Mouse (Mus musculus) brain, embryonic 14.5 days (tissue): ENCODE measurements at regions not wholly inside any gene's neighbourhood (a gene's known extent, or its start where the extent isn't known, plus 50 kb on each side); places are given as distances from the start of the nearest gene placed in this dataset.

Experiments used
- CTCF ChIP-seq: fragments of 200-500 bp; IDR thresholded peaks from 2 replicates; pipeline ENCODE4 v1.5.1; 2012; ENCODE audit warnings: inconsistent platforms, mild to moderate bottlenecking, moderate library complexity, borderline replicate concordance; ENCODE audit not compliant: insufficient read depth, insufficient read length; ENCODE audit errors: extremely low read depth
- POLR2A ChIP-seq: fragments of 200-500 bp; IDR thresholded peaks from 2 replicates; pipeline ENCODE4 v1.6.1; 2012; ENCODE audit warnings: mild to moderate bottlenecking, inconsistent platforms, borderline replicate concordance; ENCODE audit not compliant: poor library complexity, insufficient read depth, insufficient read length, severe bottlenecking; ENCODE audit errors: extremely low read depth

DNA sequence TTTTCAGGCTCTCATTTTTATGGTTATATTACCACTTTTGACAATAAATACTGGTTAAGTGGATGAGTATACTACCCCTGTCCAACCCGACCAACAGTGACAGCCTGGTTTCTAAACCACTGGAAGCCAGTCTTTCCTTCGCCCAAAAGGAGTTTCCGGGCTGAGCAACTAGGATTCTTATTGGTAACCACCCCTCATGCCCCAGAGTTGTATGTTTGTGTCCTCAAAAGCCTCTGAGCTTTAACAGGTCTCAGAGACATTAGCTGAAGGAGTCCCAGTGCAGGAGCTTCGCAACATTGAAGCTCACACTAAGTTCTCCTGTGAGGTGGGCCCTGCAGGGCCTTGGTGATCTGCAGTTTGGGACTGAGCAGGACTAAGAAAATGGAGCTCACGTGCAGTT is 92.6 kb upstream of the Pthlh start:
- TF ChIP-seq CTCF: no peak
- TF ChIP-seq POLR2A: no peak
